Mouse (Mus musculus): ENCODE measurements around the gene Fcf1. TPM values are rescaled to one million over a fixed set of nuclear protein-coding genes. Genes with fewer than 3 reads are reported as not detected.
A peak's percentile ranks its signal among the peaks of the same experiment; 100 is the strongest.

The Fcf1 gene
- polyA plus RNA-seq, 1 experiment from 2014 or later, result 163 TPM

DNA sequence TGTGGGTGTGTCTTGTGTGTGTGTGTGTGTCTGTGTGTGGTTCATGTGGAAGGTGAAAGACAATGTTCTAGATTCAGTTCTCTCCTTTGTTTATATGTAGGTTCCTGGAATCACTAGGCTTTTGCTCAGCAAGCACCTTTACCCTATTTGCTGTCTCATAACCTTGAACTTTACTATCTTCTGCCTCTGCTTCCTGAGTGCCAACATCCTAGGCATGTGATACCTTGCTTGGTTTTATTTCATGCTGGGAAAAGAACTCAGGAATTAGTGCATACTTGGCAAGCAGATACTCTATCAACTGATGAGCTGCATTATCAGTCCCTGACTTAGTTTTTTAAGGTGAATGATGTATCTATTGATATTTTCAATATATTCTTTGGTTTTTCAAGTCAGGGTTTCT, 36.3 kb downstream of the Fcf1 start:
- Histone ChIP-seq H3K4me1 (ENCODE audit: control insufficient read depth, insufficient read depth, low read length) (no peaks in the 10 kb centered on the region), H3K27ac (replicated peaks; ENCODE audit: low read depth, low read length) (no peak overlapping the region), H3K36me3 (replicated peaks; ENCODE audit: control insufficient read depth, insufficient read depth, low read depth, low read length) (no peaks in the 10 kb centered on the region), H3K9ac (replicated peaks; ENCODE audit: low read length) (no peak overlapping the region), H3K4me3 (ENCODE audit: low read depth, low read length) (no peak overlapping the region), H3K27me3 (ENCODE audit: control insufficient read depth, insufficient read depth, low read length) (no peaks in the 10 kb centered on the region), H3K9me3 (replicated peaks; ENCODE audit: control insufficient read depth, low read length) (no peaks in the 10 kb centered on the region), H3K4me2 (ENCODE audit: low read depth, low read length) (no peak overlapping the region)
- DNase-seq (ENCODE audit: low spot score) (no peak), ATAC-seq (replicated peaks; ENCODE audit: insufficient number of reproducible peaks, low FRiP score, low TSS enrichment, low read depth) (no peak)

DNA sequence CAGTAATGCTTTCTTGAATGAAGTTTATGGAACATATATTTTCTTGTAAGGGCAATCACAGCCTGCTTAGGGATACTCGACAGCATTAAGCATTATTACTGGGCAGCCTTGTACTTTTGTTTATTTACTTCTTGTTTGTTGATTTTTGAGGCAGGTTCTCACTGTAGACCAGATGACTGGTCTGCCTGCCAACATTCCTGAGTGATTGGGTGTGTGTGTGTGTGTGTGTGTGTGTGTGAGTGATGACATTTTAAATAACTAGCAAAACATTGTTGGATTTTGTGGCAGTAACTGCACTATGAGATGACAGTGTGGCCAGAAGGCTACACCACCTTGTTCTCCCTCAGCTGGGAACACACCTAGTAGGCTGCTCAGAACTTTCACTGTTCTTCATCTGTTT, 39.1 kb downstream of the Fcf1 start:
- H3K4me1 ChIP-seq (ENCODE audit: control insufficient read depth, insufficient read depth, low read length), result no peaks in the 10 kb centered on the region
- no peak overlapping the region for H3K4me3 ChIP-seq (ENCODE audit: low read depth, low read length)
- no peak for ATAC-seq (replicated peaks; ENCODE audit: insufficient number of reproducible peaks, low FRiP score, low TSS enrichment, low read depth)
- WGBS, result 83% methylated on average over 1 of the region's 1 CpGs
- no peak overlapping the region for H3K9ac ChIP-seq (replicated peaks; ENCODE audit: low read length)
- H3K27ac ChIP-seq (replicated peaks; ENCODE audit: low read depth, low read length), result no peak overlapping the region
- H3K36me3 ChIP-seq (replicated peaks; ENCODE audit: control insufficient read depth, insufficient read depth, low read depth, low read length), result peaks cover 4% of the 10 kb centered on the region
- H3K4me2 ChIP-seq (ENCODE audit: low read depth, low read length), result no peak overlapping the region
- no peak for DNase-seq (ENCODE audit: low spot score)
- no peaks in the 10 kb centered on the region for H3K27me3 ChIP-seq (ENCODE audit: control insufficient read depth, insufficient read depth, low read length)
- H3K9me3 ChIP-seq (replicated peaks; ENCODE audit: control insufficient read depth, low read length), result no peaks in the 10 kb centered on the region

- Histone ChIP-seq H3K4me2 (ENCODE audit: low read depth, low read length) (no peak overlapping the region), H3K9ac (replicated peaks; ENCODE audit: low read length) (no peak overlapping the region), H3K4me3 (ENCODE audit: low read depth, low read length) (no peak overlapping the region), H3K9me3 (replicated peaks; ENCODE audit: control insufficient read depth, low read length) (no peaks in the 10 kb centered on the region), H3K36me3 (replicated peaks; ENCODE audit: control insufficient read depth, insufficient read depth, low read depth, low read length) (peaks cover 8% of the 10 kb centered on the region), H3K27me3 (ENCODE audit: control insufficient read depth, insufficient read depth, low read length) (no peaks in the 10 kb centered on the region), H3K27ac (replicated peaks; ENCODE audit: low read depth, low read length) (no peak overlapping the region), H3K4me1 (ENCODE audit: control insufficient read depth, insufficient read depth, low read length) (no peaks in the 10 kb centered on the region)
- ATAC-seq (replicated peaks; ENCODE audit: insufficient number of reproducible peaks, low FRiP score, low TSS enrichment, low read depth) (no peak), DNase-seq (ENCODE audit: low spot score) (no peak)
- 88% methylated on average over 2 of the region's 2 CpGs for WGBS
These were observed 39.8 kb downstream of the Fcf1 start for GRCm38 (mm10) chr12:85010541-85010940.

- H3K27me3 ChIP-seq (ENCODE audit: control insufficient read depth, insufficient read depth, low read length), result no peaks in the 10 kb centered on the region
- no peaks in the 10 kb centered on the region for H3K4me1 ChIP-seq (ENCODE audit: control insufficient read depth, insufficient read depth, low read length)
- no peak for DNase-seq (ENCODE audit: low spot score)
- no peak for ATAC-seq (replicated peaks; ENCODE audit: insufficient number of reproducible peaks, low FRiP score, low TSS enrichment, low read depth)
- H3K36me3 ChIP-seq (replicated peaks; ENCODE audit: control insufficient read depth, insufficient read depth, low read depth, low read length), result peaks cover 8% of the 10 kb centered on the region
- no peak overlapping the region for H3K4me3 ChIP-seq (ENCODE audit: low read depth, low read length)
- H3K27ac ChIP-seq (replicated peaks; ENCODE audit: low read depth, low read length), result no peak overlapping the region
- 93% methylated on average over 2 of the region's 2 CpGs for WGBS
- H3K9ac ChIP-seq (replicated peaks; ENCODE audit: low read length), result no peak overlapping the region
- H3K4me2 ChIP-seq (ENCODE audit: low read depth, low read length), result no peak overlapping the region
- no peaks in the 10 kb centered on the region for H3K9me3 ChIP-seq (replicated peaks; ENCODE audit: control insufficient read depth, low read length)
These were observed 41.5 kb downstream of the Fcf1 start for GRCm38 (mm10) chr12:85012185-85012584.

- no peak for DNase-seq (ENCODE audit: low spot score)
- WGBS, result 92% methylated on average over 1 of the region's 1 CpGs
- Histone ChIP-seq H3K4me3 (ENCODE audit: low read depth, low read length) (no peak overlapping the region), H3K9me3 (replicated peaks; ENCODE audit: control insufficient read depth, low read length) (no peaks in the 10 kb centered on the region), H3K4me1 (ENCODE audit: control insufficient read depth, insufficient read depth, low read length) (no peaks in the 10 kb centered on the region), H3K9ac (replicated peaks; ENCODE audit: low read length) (no peak overlapping the region), H3K27ac (replicated peaks; ENCODE audit: low read depth, low read length) (no peak overlapping the region), H3K4me2 (ENCODE audit: low read depth, low read length) (no peak overlapping the region), H3K27me3 (ENCODE audit: control insufficient read depth, insufficient read depth, low read length) (no peaks in the 10 kb centered on the region), H3K36me3 (replicated peaks; ENCODE audit: control insufficient read depth, insufficient read depth, low read depth, low read length) (no peaks in the 10 kb centered on the region)
- ATAC-seq (replicated peaks; ENCODE audit: insufficient number of reproducible peaks, low FRiP score, low TSS enrichment, low read depth), result no peak
These were observed 51.4 kb downstream of the Fcf1 start for GRCm38 (mm10) chr12:85022071-85022470.

DNA sequence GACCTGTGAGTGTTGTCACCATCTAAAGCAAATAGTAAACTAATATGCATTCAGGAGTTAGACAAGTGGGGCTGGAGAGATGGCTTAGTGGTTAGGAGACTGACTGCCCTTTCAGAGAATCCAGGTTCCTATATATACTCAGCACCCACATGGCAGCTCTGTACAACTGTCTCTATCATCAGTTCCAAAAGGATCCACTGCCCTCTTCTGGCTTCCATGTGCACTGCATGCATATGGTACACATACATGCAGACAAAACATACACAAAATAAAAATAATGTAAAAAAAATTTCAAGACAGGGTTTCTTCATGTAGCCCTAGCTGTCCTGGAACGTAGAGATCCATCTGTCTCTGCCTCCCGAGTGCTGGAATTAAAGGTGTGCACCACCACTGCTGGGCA, 62.0 kb downstream of the Fcf1 start:
- H3K4me1 ChIP-seq (ENCODE audit: control insufficient read depth, insufficient read depth, low read length), result no peaks in the 10 kb centered on the region
- ATAC-seq (replicated peaks; ENCODE audit: insufficient number of reproducible peaks, low FRiP score, low TSS enrichment, low read depth) (no peak), DNase-seq (ENCODE audit: low spot score) (peak; percentile 11)
- H3K27ac ChIP-seq (replicated peaks; ENCODE audit: low read depth, low read length), result no peak overlapping the region
- H3K4me3 ChIP-seq (ENCODE audit: low read depth, low read length), result no peak overlapping the region
- WGBS, result 96% methylated on average over 2 of the region's 2 CpGs
- H3K9ac ChIP-seq (replicated peaks; ENCODE audit: low read length), result no peak overlapping the region
- H3K36me3 ChIP-seq (replicated peaks; ENCODE audit: control insufficient read depth, insufficient read depth, low read depth, low read length), result peaks cover 3% of the 10 kb centered on the region; the same call in 1 of the 2 replicates
- H3K9me3 ChIP-seq (replicated peaks; ENCODE audit: control insufficient read depth, low read length), result no peaks in the 10 kb centered on the region
- H3K4me2 ChIP-seq (ENCODE audit: low read depth, low read length), result no peak overlapping the region
- H3K27me3 ChIP-seq (ENCODE audit: control insufficient read depth, insufficient read depth, low read length), result no peaks in the 10 kb centered on the region

Other genes starting within 250 kb of the Fcf1 start
- gene Npc2, start 197.7 kb upstream of the Fcf1 start, polyA plus RNA-seq (2014; fragmentation: Nextera tagmentation; extraction: Ambion mirVana), result 72.6 and 73.9 TPM in 2 replicates
- 128 and 136 TPM in 2 replicates for gene Isca2, start 197.6 kb upstream of the Fcf1 start, polyA plus RNA-seq (2014; fragmentation: Nextera tagmentation; extraction: Ambion mirVana)
- 0.04 and 0.14 TPM in 2 replicates for gene Ltbp2, start 94.4 kb upstream of the Fcf1 start, polyA plus RNA-seq (2014; fragmentation: Nextera tagmentation; extraction: Ambion mirVana)
- 19.9 and 21.1 TPM in 2 replicates for gene Arel1, start within 50 bp of the Fcf1 start, polyA plus RNA-seq (2014; fragmentation: Nextera tagmentation; extraction: Ambion mirVana)
- gene Ylpm1, start 25.4 kb downstream of the Fcf1 start, polyA plus RNA-seq (2014; fragmentation: Nextera tagmentation; extraction: Ambion mirVana), result 44.8 and 45.3 TPM in 2 replicates
- gene Prox2, start 139.9 kb downstream of the Fcf1 start, polyA plus RNA-seq (2014; fragmentation: Nextera tagmentation; extraction: Ambion mirVana), result 2.9 TPM in 2 replicates
- gene Dlst, start 139.9 kb downstream of the Fcf1 start, polyA plus RNA-seq (2014; fragmentation: Nextera tagmentation; extraction: Ambion mirVana), result 91.2 and 102 TPM in 2 replicates
- gene Rps6kl1, start 180.4 kb downstream of the Fcf1 start, polyA plus RNA-seq (2014; fragmentation: Nextera tagmentation; extraction: Ambion mirVana), result 1.3 and 1.6 TPM in 2 replicates
- 13.4 and 14.5 TPM in 2 replicates for gene Pgf, start 206.9 kb downstream of the Fcf1 start, polyA plus RNA-seq (2014; fragmentation: Nextera tagmentation; extraction: Ambion mirVana)
- 89.6 and 90.0 TPM in 2 replicates for gene Eif2b2, start 248.6 kb downstream of the Fcf1 start, polyA plus RNA-seq (2014; fragmentation: Nextera tagmentation; extraction: Ambion mirVana)